Mouse (Mus musculus): ENCODE measurements around the gene Snrpd3. TPM values are rescaled to one million over a fixed set of nuclear protein-coding genes. Genes with fewer than 3 reads are reported as not detected.

Gene Snrpd3
- total RNA-seq, 1 experiment: 124 TPM

DNA sequence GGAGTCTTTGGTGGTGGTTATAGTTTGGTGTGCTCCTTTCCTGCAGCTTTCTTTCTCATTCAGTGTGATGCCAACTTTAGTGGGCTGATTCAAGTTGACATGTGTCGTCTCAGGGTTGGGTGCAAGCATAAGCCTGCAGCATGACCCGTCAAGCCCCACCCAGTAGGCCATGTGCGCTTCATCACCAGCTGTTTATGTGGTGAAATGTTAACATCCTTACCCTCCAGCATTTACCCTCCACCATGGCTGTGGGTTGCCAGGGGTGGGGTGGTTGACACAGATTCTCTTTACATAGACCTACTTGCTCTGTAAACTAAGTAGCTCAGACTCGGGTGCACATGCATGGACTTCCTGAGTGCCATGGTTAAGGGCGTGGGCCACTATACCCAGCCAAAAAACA is 18.8 kb downstream of the Snrpd3 start:
- no peak for DNase-seq (ENCODE audit: low read depth, low spot score)
- Histone ChIP-seq H3K27ac (ENCODE audit: insufficient read depth, low read depth, low read length, poor library complexity, severe bottlenecking) (no peak overlapping the region), H3K4me1 (ENCODE audit: control insufficient read depth in 2 of 2, insufficient read depth in 2 of 2, low read length in 2 of 2, poor library complexity in 1 of 2) (no peaks in the 10 kb centered on the region), H3K9ac (ENCODE audit: insufficient read depth, low read depth, low read length, poor library complexity, severe bottlenecking) (no peak overlapping the region), H3K4me3 (ENCODE audit: insufficient read depth in 1 of 2, low read depth in 1 of 2, low read length in 2 of 2, poor library complexity in 1 of 2, severe bottlenecking in 1 of 2) (no peak overlapping the region), H3K9me3 (ENCODE audit: control insufficient read depth, insufficient read depth, low read depth, low read length) (no peaks in the 10 kb centered on the region), H3K36me3 (ENCODE audit: control insufficient read depth, insufficient read depth, low read length, poor library complexity, severe bottlenecking) (peaks cover 37% of the 10 kb centered on the region)
- TF ChIP-seq ZC3H11A (IDR thresholded peaks at IDR 0.05; ENCODE audit: borderline replicate concordance, low read depth, low read length) (no peak), CHD2 (IDR thresholded peaks at IDR 0.05; ENCODE audit: low read depth, low read length) (no peak), MAFK (IDR thresholded peaks at IDR 0.05; ENCODE audit: insufficient read depth, low read depth, low read length) (no peak), HCFC1 (IDR thresholded peaks at IDR 0.05; ENCODE audit: borderline replicate concordance, insufficient read depth, low read length) (no peak), ZNF384 (IDR thresholded peaks at IDR 0.05; ENCODE audit: low read depth, low read length) (no peak)
- in situ Hi-C loops (cut with MboI; ENCODE audit: low sequenced_read_pairs in 2 of 2, unreplicated experiment in 2 of 2): no loop called here

DNA sequence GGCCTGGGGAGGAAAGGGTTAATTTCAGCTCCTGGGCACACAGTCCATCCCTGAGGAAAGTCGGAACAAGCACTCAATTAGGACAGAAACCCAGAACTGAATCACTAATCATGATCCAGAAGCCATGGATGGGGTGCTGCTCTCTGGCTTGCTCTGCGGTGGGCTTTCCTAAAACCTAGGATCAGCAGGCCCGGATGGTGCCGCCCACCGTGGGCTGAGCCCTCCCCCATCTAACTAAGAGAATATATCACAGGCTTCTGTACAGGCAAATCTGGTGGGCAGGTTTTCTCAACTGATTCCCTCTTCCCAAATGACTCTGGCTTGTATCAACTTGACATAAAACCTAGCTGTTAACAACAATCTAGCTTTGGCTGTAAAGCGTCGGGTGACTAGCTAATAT is 30.6 kb downstream of the Snrpd3 start:
- no peaks in the 10 kb centered on the region for H3K36me3 ChIP-seq (ENCODE audit: control insufficient read depth, insufficient read depth, low read length, poor library complexity, severe bottlenecking)
- no peak overlapping the region for H3K4me3 ChIP-seq (ENCODE audit: insufficient read depth in 1 of 2, low read depth in 1 of 2, low read length in 2 of 2, poor library complexity in 1 of 2, severe bottlenecking in 1 of 2)
- peaks cover 2 to 8% of the 10 kb centered on the region in 2 experiments; a peak in 2 of 4 replicates for H3K4me1 ChIP-seq (ENCODE audit: control insufficient read depth in 2 of 2, insufficient read depth in 2 of 2, low read length in 2 of 2, poor library complexity in 1 of 2)
- TF ChIP-seq MAFK (IDR thresholded peaks at IDR 0.05; ENCODE audit: insufficient read depth, low read depth, low read length): no peak
- TF ChIP-seq HCFC1 (IDR thresholded peaks at IDR 0.05; ENCODE audit: borderline replicate concordance, insufficient read depth, low read length): no peak
- TF ChIP-seq CHD2 (IDR thresholded peaks at IDR 0.05; ENCODE audit: low read depth, low read length): no peak
- no peak for TF ChIP-seq ZC3H11A (IDR thresholded peaks at IDR 0.05; ENCODE audit: borderline replicate concordance, low read depth, low read length)
- no peak for TF ChIP-seq ZNF384 (IDR thresholded peaks at IDR 0.05; ENCODE audit: low read depth, low read length)
- DNase-seq (ENCODE audit: low read depth, low spot score): no peak
- H3K9me3 ChIP-seq (ENCODE audit: control insufficient read depth, insufficient read depth, low read depth, low read length): no peaks in the 10 kb centered on the region
- no peak overlapping the region for H3K9ac ChIP-seq (ENCODE audit: insufficient read depth, low read depth, low read length, poor library complexity, severe bottlenecking)
- H3K27ac ChIP-seq (ENCODE audit: insufficient read depth, low read depth, low read length, poor library complexity, severe bottlenecking): no peak overlapping the region
- in situ Hi-C loops (cut with MboI; ENCODE audit: low sequenced_read_pairs in 2 of 2, unreplicated experiment in 2 of 2): no loop called here

DNA sequence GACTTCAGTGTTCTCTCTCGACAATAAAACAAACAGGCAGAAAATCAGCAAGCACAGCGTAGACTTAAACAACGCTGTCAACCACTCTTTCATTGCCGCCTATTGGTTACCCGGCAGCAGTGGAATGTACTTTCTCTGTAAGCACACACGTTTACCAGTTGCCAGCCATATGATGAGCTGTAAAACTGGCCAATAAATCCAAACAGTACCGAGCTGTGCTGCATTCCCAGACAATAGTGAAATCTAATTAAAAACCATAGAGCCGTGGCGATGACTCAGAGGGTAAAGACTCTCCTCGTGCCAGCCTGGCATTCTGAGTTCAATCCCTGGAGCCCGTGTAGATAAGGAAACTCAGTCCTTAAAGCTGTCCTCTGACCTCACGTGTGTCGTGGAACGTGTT is 31.1 kb downstream of the Snrpd3 start:
- no peak overlapping the region for H3K9ac ChIP-seq (ENCODE audit: insufficient read depth, low read depth, low read length, poor library complexity, severe bottlenecking)
- no peaks in the 10 kb centered on the region for H3K36me3 ChIP-seq (ENCODE audit: control insufficient read depth, insufficient read depth, low read length, poor library complexity, severe bottlenecking)
- H3K9me3 ChIP-seq (ENCODE audit: control insufficient read depth, insufficient read depth, low read depth, low read length): no peaks in the 10 kb centered on the region
- peaks cover 2 to 10% of the 10 kb centered on the region in 2 experiments; a peak in 2 of 4 replicates for H3K4me1 ChIP-seq (ENCODE audit: control insufficient read depth in 2 of 2, insufficient read depth in 2 of 2, low read length in 2 of 2, poor library complexity in 1 of 2)
- in situ Hi-C loops (cut with MboI; ENCODE audit: low sequenced_read_pairs in 2 of 2, unreplicated experiment in 2 of 2): no loop called here
- H3K27ac ChIP-seq (ENCODE audit: insufficient read depth, low read depth, low read length, poor library complexity, severe bottlenecking): no peak overlapping the region
- no peak overlapping the region for H3K4me3 ChIP-seq (ENCODE audit: insufficient read depth in 1 of 2, low read depth in 1 of 2, low read length in 2 of 2, poor library complexity in 1 of 2, severe bottlenecking in 1 of 2)
- no peak for DNase-seq (ENCODE audit: low read depth, low spot score)
- TF ChIP-seq MAFK (IDR thresholded peaks at IDR 0.05; ENCODE audit: insufficient read depth, low read depth, low read length) (no peak), ZC3H11A (IDR thresholded peaks at IDR 0.05; ENCODE audit: borderline replicate concordance, low read depth, low read length) (no peak), CHD2 (IDR thresholded peaks at IDR 0.05; ENCODE audit: low read depth, low read length) (no peak), HCFC1 (IDR thresholded peaks at IDR 0.05; ENCODE audit: borderline replicate concordance, insufficient read depth, low read length) (no peak), ZNF384 (IDR thresholded peaks at IDR 0.05; ENCODE audit: low read depth, low read length) (no peak)

GRCm38 (mm10) chr10:75549886-75550285 is 32.5 kb downstream of the Snrpd3 start:
- Histone ChIP-seq H3K36me3 (ENCODE audit: control insufficient read depth, insufficient read depth, low read length, poor library complexity, severe bottlenecking) (no peaks in the 10 kb centered on the region), H3K27ac (ENCODE audit: insufficient read depth, low read depth, low read length, poor library complexity, severe bottlenecking) (no peak overlapping the region), H3K4me3 (ENCODE audit: insufficient read depth in 1 of 2, low read depth in 1 of 2, low read length in 2 of 2, poor library complexity in 1 of 2, severe bottlenecking in 1 of 2) (no peak overlapping the region), H3K9me3 (ENCODE audit: control insufficient read depth, insufficient read depth, low read depth, low read length) (no peaks in the 10 kb centered on the region), H3K4me1 (ENCODE audit: control insufficient read depth in 2 of 2, insufficient read depth in 2 of 2, low read length in 2 of 2, poor library complexity in 1 of 2) (peaks cover 2 to 13% of the 10 kb centered on the region in 2 experiments; a peak in 2 of 4 replicates), H3K9ac (ENCODE audit: insufficient read depth, low read depth, low read length, poor library complexity, severe bottlenecking) (no peak overlapping the region)
- TF ChIP-seq CHD2 (IDR thresholded peaks at IDR 0.05; ENCODE audit: low read depth, low read length) (no peak), HCFC1 (IDR thresholded peaks at IDR 0.05; ENCODE audit: borderline replicate concordance, insufficient read depth, low read length) (no peak), ZC3H11A (IDR thresholded peaks at IDR 0.05; ENCODE audit: borderline replicate concordance, low read depth, low read length) (no peak), MAFK (IDR thresholded peaks at IDR 0.05; ENCODE audit: insufficient read depth, low read depth, low read length) (no peak), ZNF384 (IDR thresholded peaks at IDR 0.05; ENCODE audit: low read depth, low read length) (no peak)
- in situ Hi-C loops (cut with MboI; ENCODE audit: low sequenced_read_pairs in 2 of 2, unreplicated experiment in 2 of 2): no loop called here
- DNase-seq (ENCODE audit: low read depth, low spot score): no peak

DNA sequence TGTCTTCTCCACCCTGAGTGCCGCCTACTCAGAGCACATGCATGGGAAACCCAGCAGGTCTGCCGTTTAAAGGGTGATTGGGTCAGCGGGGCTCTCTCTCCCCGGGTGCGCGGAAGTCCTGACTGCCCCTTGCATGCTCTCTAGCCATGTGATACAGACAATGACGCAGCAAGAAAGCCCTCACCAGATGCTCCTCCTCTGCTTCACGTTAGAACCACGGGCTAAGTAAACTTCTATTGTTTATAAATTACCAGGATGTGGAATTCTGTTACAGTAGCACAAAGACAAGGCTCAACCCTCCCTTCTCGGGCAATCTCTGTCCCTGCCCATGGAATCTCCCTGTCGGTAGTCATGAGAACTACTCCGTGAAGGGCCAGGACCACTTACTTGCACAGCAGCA is 33.8 kb downstream of the Snrpd3 start:
- H3K9me3 ChIP-seq (ENCODE audit: control insufficient read depth, insufficient read depth, low read depth, low read length): no peaks in the 10 kb centered on the region
- peaks cover 2 to 13% of the 10 kb centered on the region in 2 experiments; a peak in 2 of 4 replicates for H3K4me1 ChIP-seq (ENCODE audit: control insufficient read depth in 2 of 2, insufficient read depth in 2 of 2, low read length in 2 of 2, poor library complexity in 1 of 2)
- H3K27ac ChIP-seq (ENCODE audit: insufficient read depth, low read depth, low read length, poor library complexity, severe bottlenecking): no peak overlapping the region
- H3K36me3 ChIP-seq (ENCODE audit: control insufficient read depth, insufficient read depth, low read length, poor library complexity, severe bottlenecking): no peaks in the 10 kb centered on the region
- H3K9ac ChIP-seq (ENCODE audit: insufficient read depth, low read depth, low read length, poor library complexity, severe bottlenecking): no peak overlapping the region
- no peak for DNase-seq (ENCODE audit: low read depth, low spot score)
- H3K4me3 ChIP-seq (ENCODE audit: insufficient read depth in 1 of 2, low read depth in 1 of 2, low read length in 2 of 2, poor library complexity in 1 of 2, severe bottlenecking in 1 of 2): 0 out of 4 replicates have a peak overlapping the region, but pooled peaks of 1 of the 2 experiments have one; percentile 19
- in situ Hi-C loops (cut with MboI; ENCODE audit: low sequenced_read_pairs in 2 of 2, unreplicated experiment in 2 of 2): no loop called here
- TF ChIP-seq MAFK (IDR thresholded peaks at IDR 0.05; ENCODE audit: insufficient read depth, low read depth, low read length) (peak; percentile 71; the same call in 1 of the 2 replicates), ZC3H11A (IDR thresholded peaks at IDR 0.05; ENCODE audit: borderline replicate concordance, low read depth, low read length) (no peak), ZNF384 (IDR thresholded peaks at IDR 0.05; ENCODE audit: low read depth, low read length) (no peak), CHD2 (IDR thresholded peaks at IDR 0.05; ENCODE audit: low read depth, low read length) (no peak), HCFC1 (IDR thresholded peaks at IDR 0.05; ENCODE audit: borderline replicate concordance, insufficient read depth, low read length) (no peak)
